Mouse (Mus musculus): ENCODE measurements around the gene Pccb. TPM values are rescaled to one million over a fixed set of nuclear protein-coding genes. Genes with fewer than 3 reads are reported as not detected.

Pccb gene
- polyA plus RNA-seq, 1 experiment: 27.3 TPM

GRCm38 (mm10) chr9:101052007-101052406 is 17.3 kb upstream of the Pccb start:
- no peak overlapping the region for H3K4me3 ChIP-seq (ENCODE audit: insufficient read depth, low read length)
- H3K27ac ChIP-seq (ENCODE audit: insufficient read depth, low read length): no peak overlapping the region
- H3K4me1 ChIP-seq (ENCODE audit: control insufficient read depth, insufficient read depth, low read length): no peaks in the 10 kb centered on the region
- TF ChIP-seq CTCF (IDR thresholded peaks at IDR 0.05; ENCODE audit: borderline replicate concordance, insufficient read depth, low read length): no peak
- TF ChIP-seq POLR2A (IDR thresholded peaks at IDR 0.05; ENCODE audit: low read depth, low read length): no peak

GRCm38 (mm10) chr9:101045710-101046338 is 11.1 kb upstream of the Pccb start:
- Histone ChIP-seq H3K4me3 (ENCODE audit: insufficient read depth, low read length) (no peak overlapping the region), H3K4me1 (ENCODE audit: control insufficient read depth, insufficient read depth, low read length) (no peaks in the 10 kb centered on the region), H3K27ac (ENCODE audit: insufficient read depth, low read length) (no peak overlapping the region)
- TF ChIP-seq CTCF (IDR thresholded peaks at IDR 0.05; ENCODE audit: borderline replicate concordance, insufficient read depth, low read length) (no peak), POLR2A (IDR thresholded peaks at IDR 0.05; ENCODE audit: low read depth, low read length) (no peak)

- no peaks in the 10 kb centered on the region for H3K4me1 ChIP-seq (ENCODE audit: control insufficient read depth, insufficient read depth, low read length)
- no peak for TF ChIP-seq CTCF (IDR thresholded peaks at IDR 0.05; ENCODE audit: borderline replicate concordance, insufficient read depth, low read length)
- no peak for TF ChIP-seq POLR2A (IDR thresholded peaks at IDR 0.05; ENCODE audit: low read depth, low read length)
- H3K4me3 ChIP-seq (ENCODE audit: insufficient read depth, low read length): no peak overlapping the region
- H3K27ac ChIP-seq (ENCODE audit: insufficient read depth, low read length): no peak overlapping the region
Measured at GRCm38 (mm10) chr9:101042249-101042648, 7.6 kb upstream of the Pccb start.

GRCm38 (mm10) chr9:101041508-101041907 is 6.8 kb upstream of the Pccb start:
- TF ChIP-seq CTCF (IDR thresholded peaks at IDR 0.05; ENCODE audit: borderline replicate concordance, insufficient read depth, low read length): no peak
- TF ChIP-seq POLR2A (IDR thresholded peaks at IDR 0.05; ENCODE audit: low read depth, low read length): no peak
- Histone ChIP-seq H3K27ac (ENCODE audit: insufficient read depth, low read length) (no peak overlapping the region), H3K4me3 (ENCODE audit: insufficient read depth, low read length) (no peak overlapping the region), H3K4me1 (ENCODE audit: control insufficient read depth, insufficient read depth, low read length) (no peaks in the 10 kb centered on the region)

- Histone ChIP-seq H3K4me3 (ENCODE audit: insufficient read depth, low read length) (no peak overlapping the region), H3K27ac (ENCODE audit: insufficient read depth, low read length) (no peak overlapping the region), H3K4me1 (ENCODE audit: control insufficient read depth, insufficient read depth, low read length) (0 out of 2 replicates have a peak, but pooled peaks cover 1% of the 10 kb centered on the region)
- TF ChIP-seq CTCF (IDR thresholded peaks at IDR 0.05; ENCODE audit: borderline replicate concordance, insufficient read depth, low read length) (no peak), POLR2A (IDR thresholded peaks at IDR 0.05; ENCODE audit: low read depth, low read length) (no peak)
Measured at GRCm38 (mm10) chr9:101038634-101039033, 3.9 kb upstream of the Pccb start.

GRCm38 (mm10) chr9:101037396-101037795 is 2.7 kb upstream of the Pccb start:
- H3K27ac ChIP-seq (ENCODE audit: insufficient read depth, low read length): no peak overlapping the region
- no peak for TF ChIP-seq CTCF (IDR thresholded peaks at IDR 0.05; ENCODE audit: borderline replicate concordance, insufficient read depth, low read length)
- no peak for TF ChIP-seq POLR2A (IDR thresholded peaks at IDR 0.05; ENCODE audit: low read depth, low read length)
- H3K4me3 ChIP-seq (ENCODE audit: insufficient read depth, low read length): no peak overlapping the region
- 0 out of 2 replicates have a peak, but pooled peaks cover 2% of the 10 kb centered on the region for H3K4me1 ChIP-seq (ENCODE audit: control insufficient read depth, insufficient read depth, low read length)

GRCm38 (mm10) chr9:101036876-101037275 is 2.2 kb upstream of the Pccb start:
- TF ChIP-seq CTCF (IDR thresholded peaks at IDR 0.05; ENCODE audit: borderline replicate concordance, insufficient read depth, low read length): no peak
- TF ChIP-seq POLR2A (IDR thresholded peaks at IDR 0.05; ENCODE audit: low read depth, low read length): no peak
- H3K27ac ChIP-seq (ENCODE audit: insufficient read depth, low read length): no peak overlapping the region
- no peak overlapping the region for H3K4me3 ChIP-seq (ENCODE audit: insufficient read depth, low read length)
- H3K4me1 ChIP-seq (ENCODE audit: control insufficient read depth, insufficient read depth, low read length): 0 out of 2 replicates have a peak, but pooled peaks cover 2% of the 10 kb centered on the region

- no peak for TF ChIP-seq POLR2A (IDR thresholded peaks at IDR 0.05; ENCODE audit: low read depth, low read length)
- no peak for TF ChIP-seq CTCF (IDR thresholded peaks at IDR 0.05; ENCODE audit: borderline replicate concordance, insufficient read depth, low read length)
- Histone ChIP-seq H3K4me3 (ENCODE audit: insufficient read depth, low read length) (no peak overlapping the region), H3K4me1 (ENCODE audit: control insufficient read depth, insufficient read depth, low read length) (0 out of 2 replicates have a peak, but pooled peaks cover 2% of the 10 kb centered on the region), H3K27ac (ENCODE audit: insufficient read depth, low read length) (no peak overlapping the region)
Measured at GRCm38 (mm10) chr9:101035836-101036596, 1.3 kb upstream of the Pccb start.

GRCm38 (mm10) chr9:101033761-101034447 is 794 bp downstream of the Pccb start:
- Histone ChIP-seq H3K27ac (ENCODE audit: insufficient read depth, low read length) (0 out of 2 replicates have a peak overlapping the region, but pooled peaks have one; percentile 15), H3K4me3 (ENCODE audit: insufficient read depth, low read length) (peak overlapping the region; percentile 73), H3K4me1 (ENCODE audit: control insufficient read depth, insufficient read depth, low read length) (0 out of 2 replicates have a peak, but pooled peaks cover 2% of the 10 kb centered on the region)
- no peak for TF ChIP-seq POLR2A (IDR thresholded peaks at IDR 0.05; ENCODE audit: low read depth, low read length)
- TF ChIP-seq CTCF (IDR thresholded peaks at IDR 0.05; ENCODE audit: borderline replicate concordance, insufficient read depth, low read length): no peak

All from embryonic fibroblast, embryonic 13.5 days (primary cell).